Mouse (Mus musculus) embryonic facial prominence, embryonic 14.5 days (tissue): ENCODE measurements at regions not wholly inside any gene's neighbourhood (a gene's known extent, or its start where the extent isn't known, plus 50 kb on each side); places are given as distances from the start of the nearest gene placed in this dataset.

ENCODE experiments used
- ATAC-seq: fragments of 200-750 bp; cut with Nextera tagmentation; 2 replicates; pipeline ENCODE4 v1.8.0; 2017; ENCODE audit warnings: low read depth, moderate number of reproducible peaks, moderate TSS enrichment
- DNase-seq: peaks from one replicate; pipeline ENCODE4 v3.0.0-alpha.2; 2015; ENCODE audit warnings: low spot score
- H3K27ac ChIP-seq: fragments of 300-500 bp; sonication (generic); replicated peaks from 2 replicates; pipeline ENCODE4 v1.5.1; 2014; ENCODE audit warnings: low read depth, mild to moderate bottlenecking, low read length, moderate library complexity
- H3K27me3 ChIP-seq: fragments of 300-500 bp; sonication (generic); replicated peaks from 2 replicates; pipeline ENCODE4 v1.6.1; 2014; ENCODE audit warnings: low read length; ENCODE audit not compliant: control insufficient read depth, insufficient read depth
- H3K36me3 ChIP-seq: fragments of 300-500 bp; sonication (generic); 2 replicates; pipeline ENCODE4 v1.6.1; 2014; ENCODE audit warnings: low read length, mixed read lengths; ENCODE audit not compliant: control insufficient read depth, insufficient read depth
- H3K4me1 ChIP-seq: fragments of 300-500 bp; sonication (generic); 2 replicates; pipeline ENCODE4 v1.6.1; 2014; ENCODE audit warnings: antibody characterized with exemption, low read length; ENCODE audit not compliant: control insufficient read depth, insufficient read depth
- H3K4me2 ChIP-seq: fragments of 300-500 bp; sonication (generic); 2 replicates; pipeline ENCODE4 v1.6.1; 2014; ENCODE audit warnings: low read depth, mild to moderate bottlenecking, low read length, moderate library complexity, mixed read lengths
- H3K4me3 ChIP-seq: fragments of 300-500 bp; sonication (generic); 2 replicates; pipeline ENCODE4 v1.5.1; 2014; ENCODE audit warnings: low read depth, mild to moderate bottlenecking, low read length
- H3K9ac ChIP-seq: fragments of 300-500 bp; sonication (generic); 2 replicates; pipeline ENCODE4 v1.6.1; 2014; ENCODE audit warnings: low read depth, mild to moderate bottlenecking, low read length, moderate library complexity, mixed read lengths
- H3K9me3 ChIP-seq: fragments of 300-500 bp; sonication (generic); 2 replicates; pipeline ENCODE4 v1.6.1; 2016; ENCODE audit warnings: low read length; ENCODE audit not compliant: control insufficient read depth
- WGBS: fragments of 180-500 bp; shearing (Covaris S2); extraction: QIAGEN DNeasy Blood & Tissue Kit; methylation state at CpG from one replicate; pipeline ENCODE4 v1.1.7; 2014; 5-methylcytosine and 5-hydroxymethylcytosine counted together

- ATAC-seq: peak; percentile 33; the same call in 1 of the 2 replicates
- WGBS: 43% methylated on average over 10 of the region's 10 CpGs
- Histone ChIP-seq H3K4me3 (no peak overlapping the region), H3K36me3 (no peaks in the 10 kb centered on the region), H3K9me3 (no peaks in the 10 kb centered on the region), H3K27me3 (no peaks in the 10 kb centered on the region), H3K4me2 (no peak overlapping the region), H3K27ac (no peak overlapping the region), H3K4me1 (no peaks in the 10 kb centered on the region; the same call in 1 of the 2 replicates), H3K9ac (no peak overlapping the region)
- peak; percentile 78 for DNase-seq
Observed at GRCm38 (mm10) chr2:68799993-68800740, 61.1 kb upstream of the Cers6 start.

GRCm38 (mm10) chr2:68804117-68804516, 57.1 kb upstream of the Cers6 start:
- Histone ChIP-seq H3K9me3 (no peaks in the 10 kb centered on the region), H3K4me3 (no peak overlapping the region), H3K4me1 (peaks cover 12% of the 10 kb centered on the region), H3K27ac (no peak overlapping the region), H3K4me2 (no peak overlapping the region), H3K9ac (no peak overlapping the region), H3K36me3 (no peaks in the 10 kb centered on the region), H3K27me3 (no peaks in the 10 kb centered on the region)
- ATAC-seq (no peak), DNase-seq (no peak)
- WGBS: 90% methylated on average over 6 of the region's 6 CpGs

- no peaks in the 10 kb centered on the region for H3K36me3 ChIP-seq
- DNase-seq (peak; percentile 93), ATAC-seq (peak; percentile 88)
- peak overlapping the region; percentile 63; the same call in 1 of the 2 replicates for H3K27ac ChIP-seq
- H3K9me3 ChIP-seq: no peaks in the 10 kb centered on the region
- 10% methylated on average over 3 of the region's 3 CpGs for WGBS
- H3K4me3 ChIP-seq: no peak overlapping the region
- H3K4me2 ChIP-seq: peak overlapping the region; percentile 0; the same call in 1 of the 2 replicates
- no peaks in the 10 kb centered on the region for H3K27me3 ChIP-seq
- H3K9ac ChIP-seq: no peak overlapping the region
- H3K4me1 ChIP-seq: peaks cover 12% of the 10 kb centered on the region
Observed at GRCm38 (mm10) chr2:68805866-68806265, 55.4 kb upstream of the Cers6 start.

- ATAC-seq: peak; percentile 65
- H3K27ac ChIP-seq: peak overlapping the region; percentile 63
Observed at GRCm38 (mm10) chr2:68806311-68806895, 54.8 kb upstream of the Cers6 start.

More at GRCm38 (mm10) chr2:68806311-68806895, 54.8 kb upstream of the Cers6 start:
- 30% methylated on average over 10 of the region's 10 CpGs for WGBS
- no peaks in the 10 kb centered on the region for H3K9me3 ChIP-seq
- peak overlapping the region; percentile 0; the same call in 1 of the 2 replicates for H3K4me2 ChIP-seq
- H3K4me1 ChIP-seq: peaks cover 12% of the 10 kb centered on the region
- H3K4me3 ChIP-seq: no peak overlapping the region
- no peak for DNase-seq
- no peaks in the 10 kb centered on the region for H3K36me3 ChIP-seq
- no peak overlapping the region for H3K9ac ChIP-seq
- H3K27me3 ChIP-seq: no peaks in the 10 kb centered on the region
